Mouse (Mus musculus): Measurements from ENCODE around the gene Atxn7l1. TPM values are rescaled to one million over a fixed set of nuclear protein-coding genes. Genes with fewer than 3 reads are reported as not detected.

The Atxn7l1 gene
- polyA plus RNA-seq, 1 experiment from 2014 or later = 11.4 TPM

- no peak for ATAC-seq (ENCODE audit: insufficient number of reproducible peaks, low FRiP score)
Measured at GRCm38 (mm10) chr12:33303384-33303770, 155.9 kb downstream of the Atxn7l1 start.

GRCm38 (mm10) chr12:33305106-33305505 lies 157.6 kb downstream of the Atxn7l1 start:
- Histone ChIP-seq H3K4me3 (no peak overlapping the region), H3K27ac (ENCODE audit: poor library complexity, severe bottlenecking) (no peak overlapping the region), H3K36me3 (no peaks in the 10 kb centered on the region), H3K27me3 (replicated peaks) (peaks cover 13% of the 10 kb centered on the region; the same call in 1 of the 2 replicates), H3K4me1 (replicated peaks) (peaks cover 13% of the 10 kb centered on the region), H3K9me3 (replicated peaks) (no peaks in the 10 kb centered on the region), H3K4me2 (no peak overlapping the region), H3K9ac (no peak overlapping the region)
- 89% methylated on average over 9 of the region's 9 CpGs for WGBS
- ATAC-seq (ENCODE audit: insufficient number of reproducible peaks, low FRiP score) = no peak

More at GRCm38 (mm10) chr12:33303384-33303770, 155.9 kb downstream of the Atxn7l1 start:
- Histone ChIP-seq H3K36me3 (no peaks in the 10 kb centered on the region), H3K9ac (peak overlapping the region; percentile 68; the same call in 1 of the 2 replicates), H3K4me2 (peak overlapping the region; percentile 89), H3K27ac (ENCODE audit: poor library complexity, severe bottlenecking) (no peak overlapping the region), H3K4me3 (peak overlapping the region; percentile 64), H3K9me3 (replicated peaks) (no peaks in the 10 kb centered on the region), H3K27me3 (replicated peaks) (peaks cover 16% of the 10 kb centered on the region; the same call in 1 of the 2 replicates), H3K4me1 (replicated peaks) (peaks cover 13% of the 10 kb centered on the region)
- WGBS = 9% methylated on average over 9 of the region's 9 CpGs

GRCm38 (mm10) chr12:33306476-33306875 lies 159.0 kb downstream of the Atxn7l1 start:
- ATAC-seq (ENCODE audit: insufficient number of reproducible peaks, low FRiP score) = no peak
- Histone ChIP-seq H3K27me3 (replicated peaks) (peaks cover 13% of the 10 kb centered on the region; the same call in 1 of the 2 replicates), H3K4me1 (replicated peaks) (peaks cover 16% of the 10 kb centered on the region), H3K27ac (ENCODE audit: poor library complexity, severe bottlenecking) (no peak overlapping the region), H3K9ac (no peak overlapping the region), H3K9me3 (replicated peaks) (no peaks in the 10 kb centered on the region), H3K36me3 (no peaks in the 10 kb centered on the region), H3K4me2 (no peak overlapping the region), H3K4me3 (no peak overlapping the region)
- WGBS = 69% methylated on average over 4 of the region's 5 CpGs

- Histone ChIP-seq H3K27ac (ENCODE audit: poor library complexity, severe bottlenecking) (no peak overlapping the region), H3K27me3 (replicated peaks) (peaks cover 13% of the 10 kb centered on the region; the same call in 1 of the 2 replicates), H3K4me3 (no peak overlapping the region), H3K36me3 (no peaks in the 10 kb centered on the region), H3K9me3 (replicated peaks) (no peaks in the 10 kb centered on the region), H3K4me2 (no peak overlapping the region), H3K9ac (no peak overlapping the region), H3K4me1 (replicated peaks) (peaks cover 21% of the 10 kb centered on the region)
- 85% methylated on average over 7 of the region's 7 CpGs for WGBS
- no peak for ATAC-seq (ENCODE audit: insufficient number of reproducible peaks, low FRiP score)
Measured at GRCm38 (mm10) chr12:33308668-33309067, 161.2 kb downstream of the Atxn7l1 start.

GRCm38 (mm10) chr12:33313828-33314671 lies 166.6 kb downstream of the Atxn7l1 start:
- peak overlapping the region; percentile 53 for H3K27ac ChIP-seq (ENCODE audit: poor library complexity, severe bottlenecking)
- peak overlapping the region; percentile 56; the same call in 1 of the 2 replicates for H3K9ac ChIP-seq

GRCm38 (mm10) chr12:33314924-33315643 lies 167.6 kb downstream of the Atxn7l1 start:
- H3K27ac ChIP-seq (ENCODE audit: poor library complexity, severe bottlenecking) = no peak overlapping the region

More at GRCm38 (mm10) chr12:33313828-33314671, 166.6 kb downstream of the Atxn7l1 start:
- no peaks in the 10 kb centered on the region for H3K27me3 ChIP-seq (replicated peaks)
- H3K9me3 ChIP-seq (replicated peaks) = no peaks in the 10 kb centered on the region
- no peaks in the 10 kb centered on the region for H3K36me3 ChIP-seq
- H3K4me2 ChIP-seq = peak overlapping the region; percentile 67
- H3K4me3 ChIP-seq = peak overlapping the region; percentile 27
- peak; percentile 76 for ATAC-seq (ENCODE audit: insufficient number of reproducible peaks, low FRiP score)
- peaks cover 41% of the 10 kb centered on the region for H3K4me1 ChIP-seq (replicated peaks)
- WGBS = 10% methylated on average over 14 of the region's 14 CpGs

GRCm38 (mm10) chr12:33315804-33316203 lies 168.3 kb downstream of the Atxn7l1 start:
- H3K27ac ChIP-seq (ENCODE audit: poor library complexity, severe bottlenecking) = no peak overlapping the region
- no peaks in the 10 kb centered on the region for H3K27me3 ChIP-seq (replicated peaks)
- WGBS = 61% methylated on average over 5 of the region's 5 CpGs
- no peaks in the 10 kb centered on the region for H3K36me3 ChIP-seq
- no peak overlapping the region for H3K9ac ChIP-seq
- H3K4me1 ChIP-seq (replicated peaks) = peaks cover 41% of the 10 kb centered on the region
- no peak overlapping the region for H3K4me3 ChIP-seq
- H3K9me3 ChIP-seq (replicated peaks) = no peaks in the 10 kb centered on the region
- ATAC-seq (ENCODE audit: insufficient number of reproducible peaks, low FRiP score) = no peak
- H3K4me2 ChIP-seq = peak overlapping the region; percentile 5; the same call in 1 of the 2 replicates

More at GRCm38 (mm10) chr12:33314924-33315643, 167.6 kb downstream of the Atxn7l1 start:
- WGBS = 71% methylated on average over 16 of the region's 16 CpGs
- Histone ChIP-seq H3K4me2 (peak overlapping the region; percentile 67; the same call in 1 of the 2 replicates), H3K9me3 (replicated peaks) (no peaks in the 10 kb centered on the region), H3K4me3 (no peak overlapping the region), H3K27me3 (replicated peaks) (no peaks in the 10 kb centered on the region), H3K9ac (no peak overlapping the region), H3K4me1 (replicated peaks) (peaks cover 41% of the 10 kb centered on the region), H3K36me3 (no peaks in the 10 kb centered on the region)
- ATAC-seq (ENCODE audit: insufficient number of reproducible peaks, low FRiP score) = peak; percentile 58; the same call in 1 of the 2 replicates

- Histone ChIP-seq H3K9ac (no peak overlapping the region), H3K27ac (ENCODE audit: poor library complexity, severe bottlenecking) (no peak overlapping the region), H3K36me3 (no peaks in the 10 kb centered on the region), H3K4me3 (no peak overlapping the region), H3K9me3 (replicated peaks) (no peaks in the 10 kb centered on the region), H3K27me3 (replicated peaks) (no peaks in the 10 kb centered on the region), H3K4me1 (replicated peaks) (peaks cover 29% of the 10 kb centered on the region), H3K4me2 (no peak overlapping the region)
- no peak for ATAC-seq (ENCODE audit: insufficient number of reproducible peaks, low FRiP score)
- WGBS = 48% methylated on average over 9 of the region's 9 CpGs
Measured at GRCm38 (mm10) chr12:33317792-33318530, 170.5 kb downstream of the Atxn7l1 start.

GRCm38 (mm10) chr12:33322547-33322946 lies 175.1 kb downstream of the Atxn7l1 start:
- no peak overlapping the region for H3K9ac ChIP-seq
- H3K36me3 ChIP-seq = peaks cover 14% of the 10 kb centered on the region
- no peak overlapping the region for H3K4me3 ChIP-seq
- 75% methylated on average over 7 of the region's 7 CpGs for WGBS
- H3K4me1 ChIP-seq (replicated peaks) = 0 out of 2 replicates have a peak, but pooled peaks cover 5% of the 10 kb centered on the region
- no peak for ATAC-seq (ENCODE audit: insufficient number of reproducible peaks, low FRiP score)
- H3K27me3 ChIP-seq (replicated peaks) = no peaks in the 10 kb centered on the region
- no peak overlapping the region for H3K27ac ChIP-seq (ENCODE audit: poor library complexity, severe bottlenecking)
- H3K9me3 ChIP-seq (replicated peaks) = no peaks in the 10 kb centered on the region
- H3K4me2 ChIP-seq = no peak overlapping the region

- Histone ChIP-seq H3K27ac (ENCODE audit: poor library complexity, severe bottlenecking) (no peak overlapping the region), H3K4me1 (replicated peaks) (no peaks in the 10 kb centered on the region), H3K4me3 (no peak overlapping the region), H3K9me3 (replicated peaks) (no peaks in the 10 kb centered on the region), H3K36me3 (peaks cover 16% of the 10 kb centered on the region), H3K4me2 (no peak overlapping the region), H3K27me3 (replicated peaks) (no peaks in the 10 kb centered on the region), H3K9ac (no peak overlapping the region)
- no peak for ATAC-seq (ENCODE audit: insufficient number of reproducible peaks, low FRiP score)
- 95% methylated on average over 1 of the region's 1 CpGs for WGBS
Measured at GRCm38 (mm10) chr12:33323821-33324220, 176.3 kb downstream of the Atxn7l1 start.

All from heart, embryonic 12.5 days (tissue).